Mouse (Mus musculus) adrenal gland, postnatal 36 days (tissue): ENCODE measurements around the gene Mettl6. TPM values are rescaled to one million over a fixed set of nuclear protein-coding genes. Genes with fewer than 3 reads are reported as not detected.
"Not testable (repeated sequence)": the region's sequence is repeated elsewhere in the genome, so short reads cannot be mapped to it uniquely, and the experiment has no call there.

Experiments used
- DNase-seq, 2 experiments: peaks; one replicate each; pipeline ENCODE4 v3.0.0; 2021; ENCODE audit warnings: mixed read lengths in 1 of 2
- total RNA-seq, 2 experiments: library from RNA; stranded (reverse); gene quantifications; 2 replicates each; pipeline ENCODE4 v1.2.3; 2021

Mettl6 gene
- total RNA-seq, 2 experiments from 2014 or later = 20.4 to 21.3 TPM

- DNase-seq = no peak
Measured at GRCm38 (mm10) chr14:31473297-31473696, 21.5 kb downstream of the Mettl6 start.

GRCm38 (mm10) chr14:31472451-31473061 lies 22.3 kb downstream of the Mettl6 start:
- peak; percentile 30 to 58 for DNase-seq

DNA sequence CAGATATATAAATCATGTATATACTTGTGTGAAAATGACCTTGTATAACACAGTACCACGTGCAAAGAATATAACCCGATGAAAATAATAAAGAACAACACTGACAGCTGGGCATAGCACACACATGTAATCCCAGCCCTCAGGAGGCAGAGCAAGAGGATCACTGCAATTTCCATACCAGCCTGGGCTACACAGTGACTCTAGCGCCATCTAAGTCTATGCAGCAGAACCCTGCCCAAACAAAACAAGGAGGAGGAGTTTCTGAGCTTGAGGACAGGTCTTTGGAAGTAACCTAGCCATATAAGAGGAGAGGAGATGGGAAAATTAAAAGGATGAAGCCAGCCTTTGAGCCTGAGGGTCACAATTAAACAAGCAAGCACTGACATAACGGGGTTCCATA lies 25.1 kb downstream of the Mettl6 start:
- no peak for DNase-seq

DNA sequence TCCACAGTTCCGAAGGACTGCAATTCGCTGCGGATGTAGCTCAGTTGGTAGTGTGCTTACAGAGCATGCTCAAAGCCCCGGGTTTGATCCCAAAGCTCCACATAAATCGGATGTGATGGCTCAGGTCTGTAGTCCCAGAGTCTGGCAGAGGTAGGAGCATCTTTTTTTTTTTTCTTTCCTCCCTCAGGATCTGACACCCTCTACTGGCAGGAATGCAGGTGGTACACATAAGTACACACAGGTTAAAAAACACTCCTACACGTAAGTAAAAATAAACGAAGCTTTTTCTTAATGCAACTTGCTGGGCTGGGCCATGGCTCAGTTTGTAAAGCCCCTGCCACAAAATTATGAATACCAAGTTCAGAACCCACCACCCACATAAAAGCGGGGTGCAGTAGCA lies 30.7 kb downstream of the Mettl6 start:
- DNase-seq = peak in 1 of 2 experiments; percentile 39

GRCm38 (mm10) chr14:31462886-31463285 lies 32.0 kb downstream of the Mettl6 start:
- no peak for DNase-seq

- not testable (repeated sequence) for DNase-seq
Measured at GRCm38 (mm10) chr14:31462226-31462625, 32.6 kb downstream of the Mettl6 start.

DNA sequence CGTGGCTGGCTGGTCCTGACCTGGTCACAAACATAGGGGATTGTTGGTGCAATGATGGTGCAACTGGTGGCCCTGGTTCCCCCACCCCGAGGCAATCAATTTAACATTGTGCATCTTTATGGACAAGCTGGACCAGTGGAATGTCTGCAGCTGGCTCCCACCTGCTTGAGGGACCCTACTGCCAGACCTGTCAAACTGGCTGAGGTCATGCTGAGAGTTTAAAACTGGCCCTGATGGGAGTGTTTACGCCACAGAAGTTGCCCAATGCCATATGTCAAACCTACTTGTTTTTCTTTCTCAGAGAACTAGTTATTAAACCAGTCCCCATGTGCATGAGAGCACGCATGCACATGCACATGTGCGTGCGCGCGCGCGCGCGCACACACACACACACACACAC lies 36.8 kb downstream of the Mettl6 start:
- no peak for DNase-seq

GRCm38 (mm10) chr14:31456064-31456721 lies 38.6 kb downstream of the Mettl6 start:
- no peak for DNase-seq

DNA sequence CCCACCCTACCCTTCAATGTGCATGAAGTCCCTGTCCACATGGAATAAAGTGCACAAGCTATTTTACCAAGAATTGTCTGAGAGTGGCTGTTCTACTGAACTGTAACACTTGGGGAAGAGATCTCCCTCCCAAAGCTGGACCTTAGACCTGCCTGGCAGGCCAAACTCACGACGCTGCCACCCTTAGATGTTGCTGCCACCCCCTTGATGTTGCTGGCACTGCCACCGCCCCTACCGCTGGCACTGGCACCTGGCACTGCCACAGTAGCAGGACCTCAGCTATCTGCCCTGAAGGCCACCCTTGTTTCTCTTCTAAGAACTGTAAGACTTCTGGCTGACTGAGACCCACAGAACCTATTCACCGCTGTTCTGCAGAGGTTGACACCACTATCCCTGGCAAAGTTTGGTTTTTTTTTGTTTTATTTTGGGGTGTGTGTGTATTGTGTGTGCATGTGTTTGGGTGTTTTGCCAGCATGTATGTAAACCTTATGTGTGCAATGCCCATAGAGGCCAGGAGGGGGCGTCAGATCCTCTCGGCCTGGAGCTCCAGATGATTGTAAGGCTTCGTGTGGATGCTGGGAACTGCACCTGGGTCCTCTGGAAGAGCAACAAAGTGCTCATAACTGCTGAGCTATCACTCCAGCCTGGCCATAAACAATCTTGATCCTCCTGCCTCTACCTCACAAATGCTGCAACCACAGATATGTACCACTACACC lies 39.8 kb downstream of the Mettl6 start:
- DNase-seq = peak in 1 of 2 experiments; percentile 26

GRCm38 (mm10) chr14:31453946-31454345 lies 40.9 kb downstream of the Mettl6 start:
- DNase-seq = not testable (repeated sequence)

- no peak for DNase-seq
Measured at GRCm38 (mm10) chr14:31448994-31449393, 45.8 kb downstream of the Mettl6 start.

DNA sequence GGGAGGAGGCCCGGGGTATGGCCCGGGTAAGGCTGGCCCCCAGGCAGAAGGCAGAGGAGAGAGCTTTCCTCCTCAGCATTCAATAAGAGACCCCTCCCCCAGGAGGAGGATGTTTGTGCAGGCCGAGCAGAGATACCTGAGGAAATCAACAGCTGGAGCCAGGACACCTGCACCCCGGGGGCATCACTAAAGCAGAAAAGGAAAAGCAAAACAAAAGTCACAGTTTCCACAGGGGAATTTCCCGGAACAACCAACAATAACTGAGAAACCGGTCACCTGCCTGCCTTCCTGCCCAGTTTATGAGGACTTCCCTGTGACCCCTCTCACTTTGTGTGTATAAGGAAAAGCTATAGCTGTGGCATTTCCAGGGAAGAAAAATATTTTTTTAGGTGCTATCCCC lies 51.2 kb downstream of the Mettl6 start:
- no peak for DNase-seq

DNA sequence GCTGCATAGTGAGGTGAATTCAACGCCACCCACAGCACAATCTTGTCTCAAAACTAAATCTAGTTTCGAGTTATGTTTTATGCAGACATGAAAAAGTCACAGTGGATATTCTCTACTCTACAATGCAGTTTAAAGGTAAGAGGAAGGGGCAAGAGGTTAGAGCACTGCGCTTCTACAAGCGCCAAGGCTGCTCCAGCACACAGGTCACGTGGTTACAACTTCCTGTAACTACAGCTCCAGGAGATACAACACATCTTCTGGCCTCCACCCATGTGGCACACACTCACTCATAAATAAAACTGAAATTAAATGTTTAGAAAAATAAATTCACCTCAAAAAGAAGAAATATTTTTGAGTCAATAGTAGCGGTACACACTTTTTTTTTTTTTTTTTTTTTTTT lies 54.1 kb downstream of the Mettl6 start:
- DNase-seq = no peak

- no peak for DNase-seq
Measured at GRCm38 (mm10) chr14:31440230-31440629, 54.6 kb downstream of the Mettl6 start.

- DNase-seq = no peak
Measured at GRCm38 (mm10) chr14:31439279-31439678, 55.6 kb downstream of the Mettl6 start.

DNA sequence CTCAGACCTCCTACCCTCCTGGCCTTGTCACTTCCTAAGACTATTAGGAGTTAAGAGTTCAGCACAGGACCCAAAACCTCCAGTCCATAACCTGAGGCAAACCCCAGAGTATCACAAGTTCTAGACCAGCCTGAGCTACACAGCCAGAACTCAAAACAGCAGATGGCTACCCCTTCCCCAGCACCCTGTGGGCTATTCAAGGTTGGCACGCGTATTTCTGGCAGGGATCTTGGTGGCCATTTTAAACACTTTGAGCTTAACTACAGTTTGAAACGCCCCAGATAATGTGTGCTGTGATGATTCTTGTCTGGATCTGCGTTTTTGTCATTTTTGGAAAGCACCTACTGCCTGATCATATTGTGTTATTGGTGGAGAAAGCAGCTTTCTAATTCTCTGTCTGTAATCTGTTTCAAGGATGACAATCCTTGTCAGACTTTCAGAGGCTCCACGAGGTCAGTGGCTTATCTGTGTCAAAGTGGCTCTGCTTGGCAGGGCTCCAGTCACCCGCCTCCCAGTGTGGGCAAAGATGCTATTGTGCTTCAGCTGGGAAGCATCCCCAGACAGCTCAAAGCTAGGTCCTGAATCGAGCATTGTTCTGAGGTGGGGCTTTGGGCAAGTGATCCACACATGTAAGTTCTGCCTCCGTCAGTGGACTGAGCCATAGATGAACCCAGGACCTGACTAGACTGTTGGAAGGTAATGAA lies 56.9 kb downstream of the Mettl6 start:
- DNase-seq = peak; percentile 88 to 90

- peak; percentile 95 to 96 for DNase-seq
Measured at GRCm38 (mm10) chr14:31435930-31436693, 58.7 kb downstream of the Mettl6 start, which contains the start of gene Sh3bp5. Gene Sh3bp5, minus strand, starts transcription at chr14:31436078.

- DNase-seq = peak in 1 of 2 experiments; percentile 60
Measured at GRCm38 (mm10) chr14:31435018-31435915, 59.6 kb downstream of the Mettl6 start.

DNA sequence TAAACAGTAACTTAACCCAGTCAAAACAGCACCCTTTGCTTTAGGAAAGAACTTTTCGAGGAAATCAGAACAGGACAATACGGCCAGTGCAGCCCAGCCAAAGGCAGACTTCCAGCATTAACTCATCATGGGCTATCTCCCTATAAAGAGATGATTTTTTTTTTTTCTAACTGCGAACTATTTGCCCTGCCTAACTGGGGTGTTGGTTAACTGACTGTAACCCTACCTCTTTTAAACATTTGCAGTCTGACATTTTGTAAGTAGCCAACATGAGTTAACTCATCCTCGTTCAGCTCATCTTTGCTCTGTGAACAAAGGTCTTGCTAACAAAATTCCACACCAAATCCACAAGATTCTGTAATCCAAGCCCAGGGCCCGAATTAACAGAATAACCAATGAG lies 60.4 kb downstream of the Mettl6 start:
- no peak for DNase-seq

DNA sequence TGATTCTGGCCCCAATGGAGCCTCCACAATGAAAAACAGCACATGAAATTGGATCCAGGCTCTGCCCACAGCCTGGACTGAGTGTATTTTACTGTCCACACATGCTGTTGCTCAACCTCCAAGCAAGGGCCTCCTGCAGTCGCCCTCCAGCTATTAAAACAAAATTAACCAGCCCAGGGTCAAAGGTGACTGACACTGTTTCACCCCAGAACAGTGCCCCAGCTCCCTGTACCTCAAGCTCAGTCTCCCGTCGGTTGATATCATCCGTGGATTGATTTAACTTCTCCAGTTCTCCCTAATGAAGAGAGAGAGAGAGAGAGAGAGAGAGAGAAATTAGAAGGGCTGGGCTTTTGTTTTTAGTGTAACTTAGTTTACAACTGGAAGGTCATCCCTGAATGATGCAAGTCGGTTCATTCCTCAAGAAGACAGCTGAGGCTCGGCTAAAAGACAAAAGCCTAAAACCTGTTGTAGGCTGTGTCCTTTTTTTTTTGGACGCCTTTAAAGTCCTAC lies 60.9 kb downstream of the Mettl6 start:
- peak in 1 of 2 experiments; percentile 54 for DNase-seq
